Mouse (Mus musculus): ENCODE data around the gene Zfp472. TPM values are rescaled to one million over a fixed set of nuclear protein-coding genes. Genes with fewer than 3 reads are reported as not detected.

Zfp472 gene
- total and polyA plus RNA-seq, 2 experiments, result 0.28 to 3.2 TPM

- Histone ChIP-seq H3K27me3 (ENCODE audit: control insufficient read depth, insufficient read depth, low read length) (no peaks in the 10 kb centered on the region), H3K27ac (replicated peaks; ENCODE audit: insufficient read depth, low read depth, low read length) (peak within 1 kb of the TSS; percentile 91), H3K36me3 (ENCODE audit: control insufficient read depth, insufficient read depth, low read length) (no peaks in the 10 kb centered on the region; the same call in none of the 2 replicates), H3K79me2 (ENCODE audit: control insufficient read depth, insufficient read depth, low read length) (peaks cover 15% of the 10 kb centered on the region), H3K9ac (ENCODE audit: low read depth, low read length) (peak within 1 kb of the TSS; percentile 73), H3K4me1 (ENCODE audit: control insufficient read depth, insufficient read depth, low read length) (peaks cover 23% of the 10 kb centered on the region), H3K4me3 (ENCODE audit: insufficient read depth, low read depth, low read length) (peak within 1 kb of the TSS; percentile 58)
- 8% methylated on average over 12 of the region's 12 CpGs for WGBS
- no peak for TF ChIP-seq CTCF (IDR thresholded peaks at IDR 0.05; ENCODE audit: low read depth, low read length)
- TF ChIP-seq POLR2A (IDR thresholded peaks at IDR 0.05; ENCODE audit: extremely low read depth, insufficient read depth, low read length), result peak; percentile 79
- DNase-seq (ENCODE audit: extremely low read depth, low read depth, low spot score), result peak; percentile 91
Measured at GRCm38 (mm10) chr17:32947215-32947914, 18.2 kb upstream of the Zfp472 start, which contains the start of gene Cyp4f13. Cyp4f13 (minus strand) TSS chr17:32947402.

- 94% methylated on average over 3 of the region's 3 CpGs for WGBS
- no peak for DNase-seq (ENCODE audit: extremely low read depth, low read depth, low spot score)
- Histone ChIP-seq H3K9ac (ENCODE audit: low read depth, low read length) (no peak overlapping the region), H3K4me1 (ENCODE audit: control insufficient read depth, insufficient read depth, low read length) (peaks cover 12% of the 10 kb centered on the region), H3K27me3 (ENCODE audit: control insufficient read depth, insufficient read depth, low read length) (no peaks in the 10 kb centered on the region), H3K4me3 (ENCODE audit: insufficient read depth, low read depth, low read length) (no peak overlapping the region), H3K79me2 (ENCODE audit: control insufficient read depth, insufficient read depth, low read length) (peaks cover 15% of the 10 kb centered on the region), H3K27ac (replicated peaks; ENCODE audit: insufficient read depth, low read depth, low read length) (no peak overlapping the region), H3K36me3 (ENCODE audit: control insufficient read depth, insufficient read depth, low read length) (no peaks in the 10 kb centered on the region; the same call in 1 of the 2 replicates)
- TF ChIP-seq POLR2A (IDR thresholded peaks at IDR 0.05; ENCODE audit: extremely low read depth, insufficient read depth, low read length), result no peak
- TF ChIP-seq CTCF (IDR thresholded peaks at IDR 0.05; ENCODE audit: low read depth, low read length), result no peak
Measured at GRCm38 (mm10) chr17:32950136-32950535, 15.5 kb upstream of the Zfp472 start.

- no peak overlapping the region for H3K27ac ChIP-seq (replicated peaks; ENCODE audit: insufficient read depth, low read depth, low read length)
- no peaks in the 10 kb centered on the region for H3K27me3 ChIP-seq (ENCODE audit: control insufficient read depth, insufficient read depth, low read length)
- H3K36me3 ChIP-seq (ENCODE audit: control insufficient read depth, insufficient read depth, low read length), result no peaks in the 10 kb centered on the region
- no peak for DNase-seq (ENCODE audit: extremely low read depth, low read depth, low spot score)
- peaks cover 9% of the 10 kb centered on the region for H3K79me2 ChIP-seq (ENCODE audit: control insufficient read depth, insufficient read depth, low read length)
- WGBS, result 77% methylated on average over 11 of the region's 11 CpGs
- no peak overlapping the region for H3K4me3 ChIP-seq (ENCODE audit: insufficient read depth, low read depth, low read length)
- peaks cover 10% of the 10 kb centered on the region for H3K4me1 ChIP-seq (ENCODE audit: control insufficient read depth, insufficient read depth, low read length)
- TF ChIP-seq CTCF (IDR thresholded peaks at IDR 0.05; ENCODE audit: low read depth, low read length) (no peak), POLR2A (IDR thresholded peaks at IDR 0.05; ENCODE audit: extremely low read depth, insufficient read depth, low read length) (no peak)
- no peak overlapping the region for H3K9ac ChIP-seq (ENCODE audit: low read depth, low read length)
Measured at GRCm38 (mm10) chr17:32951006-32951405, 14.6 kb upstream of the Zfp472 start.

- H3K27me3 ChIP-seq (ENCODE audit: control insufficient read depth, insufficient read depth, low read length), result no peaks in the 10 kb centered on the region
- peak; percentile 54 for DNase-seq (ENCODE audit: extremely low read depth, low read depth, low spot score)
- 23% methylated on average over 16 of the region's 16 CpGs for WGBS
- H3K27ac ChIP-seq (replicated peaks; ENCODE audit: insufficient read depth, low read depth, low read length), result no peak overlapping the region
- TF ChIP-seq POLR2A (IDR thresholded peaks at IDR 0.05; ENCODE audit: extremely low read depth, insufficient read depth, low read length) (no peak), CTCF (IDR thresholded peaks at IDR 0.05; ENCODE audit: low read depth, low read length) (peak; percentile 97)
- peaks cover 5% of the 10 kb centered on the region for H3K79me2 ChIP-seq (ENCODE audit: control insufficient read depth, insufficient read depth, low read length)
- no peak overlapping the region for H3K9ac ChIP-seq (ENCODE audit: low read depth, low read length)
- no peak overlapping the region for H3K4me3 ChIP-seq (ENCODE audit: insufficient read depth, low read depth, low read length)
- H3K36me3 ChIP-seq (ENCODE audit: control insufficient read depth, insufficient read depth, low read length), result no peaks in the 10 kb centered on the region
- H3K4me1 ChIP-seq (ENCODE audit: control insufficient read depth, insufficient read depth, low read length), result peaks cover 6% of the 10 kb centered on the region
Measured at GRCm38 (mm10) chr17:32951441-32951840, 14.2 kb upstream of the Zfp472 start.

- DNase-seq (ENCODE audit: extremely low read depth, low read depth, low spot score), result no peak
- Histone ChIP-seq H3K4me3 (ENCODE audit: insufficient read depth, low read depth, low read length) (peak overlapping the region; percentile 95), H3K4me1 (ENCODE audit: control insufficient read depth, insufficient read depth, low read length) (peaks cover 8% of the 10 kb centered on the region), H3K27ac (replicated peaks; ENCODE audit: insufficient read depth, low read depth, low read length) (peak overlapping the region; percentile 68), H3K36me3 (ENCODE audit: control insufficient read depth, insufficient read depth, low read length) (no peaks in the 10 kb centered on the region), H3K79me2 (ENCODE audit: control insufficient read depth, insufficient read depth, low read length) (peaks cover 13% of the 10 kb centered on the region), H3K27me3 (ENCODE audit: control insufficient read depth, insufficient read depth, low read length) (no peaks in the 10 kb centered on the region), H3K9ac (ENCODE audit: low read depth, low read length) (peak overlapping the region; percentile 73)
- WGBS, result under 1% methylated on average over 14 of the region's 14 CpGs
- TF ChIP-seq POLR2A (IDR thresholded peaks at IDR 0.05; ENCODE audit: extremely low read depth, insufficient read depth, low read length) (no peak), CTCF (IDR thresholded peaks at IDR 0.05; ENCODE audit: low read depth, low read length) (no peak)
Measured at GRCm38 (mm10) chr17:32965253-32965622, 376 bp upstream of the Zfp472 start.

GRCm38 (mm10) chr17:32981361-32981760, 15.7 kb downstream of the Zfp472 start:
- TF ChIP-seq POLR2A (IDR thresholded peaks at IDR 0.05; ENCODE audit: extremely low read depth, insufficient read depth, low read length), result no peak
- TF ChIP-seq CTCF (IDR thresholded peaks at IDR 0.05; ENCODE audit: low read depth, low read length), result no peak
- no peak overlapping the region for H3K27ac ChIP-seq (replicated peaks; ENCODE audit: insufficient read depth, low read depth, low read length)
- no peaks in the 10 kb centered on the region for H3K4me1 ChIP-seq (ENCODE audit: control insufficient read depth, insufficient read depth, low read length)
- no peak overlapping the region for H3K4me3 ChIP-seq (ENCODE audit: insufficient read depth, low read depth, low read length)
- H3K36me3 ChIP-seq (ENCODE audit: control insufficient read depth, insufficient read depth, low read length), result peaks cover 29% of the 10 kb centered on the region
- 90% methylated on average over 4 of the region's 4 CpGs for WGBS
- H3K9ac ChIP-seq (ENCODE audit: low read depth, low read length), result no peak overlapping the region
- no peak for DNase-seq (ENCODE audit: extremely low read depth, low read depth, low spot score)
- no peaks in the 10 kb centered on the region; the same call in 1 of the 2 replicates for H3K79me2 ChIP-seq (ENCODE audit: control insufficient read depth, insufficient read depth, low read length)
- peaks cover 3% of the 10 kb centered on the region; the same call in 1 of the 2 replicates for H3K27me3 ChIP-seq (ENCODE audit: control insufficient read depth, insufficient read depth, low read length)
